Mouse (Mus musculus) induced T-regulatory cell, adult 2 months (primary cell): ENCODE results near the gene Gm6358.
"Not testable (repeated sequence)": the region's sequence is repeated elsewhere in the genome, so short reads cannot be mapped to it uniquely, and the experiment has no call there.

Experiments
- DNase-seq: peaks from one replicate; pipeline ENCODE4 v3.0.0-alpha.2; 2012; ENCODE audit warnings: low read depth

The Gm6358 gene

GRCm38 (mm10) chr16:89140551-89140950 is at the start of gene Gm6358:
TSS of gene Gm6358 (plus strand) at chr16:89140851.
- DNase-seq: no peak

GRCm38 (mm10) chr16:89150786-89151185 is 10.1 kb downstream of the Gm6358 start, which contains the start of gene Gm10061:
TSS of gene Gm10061 (plus strand) at chr16:89151086.
- DNase-seq: no peak

GRCm38 (mm10) chr16:89157652-89158051 is 17.0 kb downstream of the Gm6358 start, which contains the start of gene Gm9789:
TSS of gene Gm9789 (plus strand) at chr16:89157952.
- DNase-seq: no peak

- not testable (repeated sequence) for DNase-seq
Measured at GRCm38 (mm10) chr16:89169190-89169589, 28.5 kb downstream of the Gm6358 start, which contains the start of gene Gm7735. TSS of gene Gm7735 (plus strand) at chr16:89169490.

- no peak for DNase-seq
Measured at GRCm38 (mm10) chr16:89174435-89174834, 33.8 kb downstream of the Gm6358 start, which contains the start of gene 1110057P08Rik. TSS of gene 1110057P08Rik (plus strand) at chr16:89174735.

- DNase-seq: no peak
Measured at GRCm38 (mm10) chr16:89188621-89189020, 48.0 kb downstream of the Gm6358 start.
